Mouse (Mus musculus): ENCODE results near the gene Zfp523. TPM values are rescaled to one million over a fixed set of nuclear protein-coding genes. Genes with fewer than 3 reads are reported as not detected.

Zfp523 gene
- 12.8 and 15.8 TPM in 2 replicates for polyA plus RNA-seq (2011; ENCODE audit: insufficient read length, low read depth, missing spikeins)

GRCm38 (mm10) chr17:28176775-28177539 is at the start of gene Zfp523:
Gene Zfp523 (plus strand): TSS chr17:28177129.
- H3K27ac ChIP-seq (ENCODE audit: insufficient read depth, low read length) = peak within 1 kb of the TSS; percentile 24; the same call in 1 of the 2 replicates
- H3K4me3 ChIP-seq (ENCODE audit: insufficient read depth, low read length) = peak within 1 kb of the TSS; percentile 61
- H3K4me1 ChIP-seq (ENCODE audit: control insufficient read depth, insufficient read depth, low read length) = no peaks in the 10 kb centered on the region
- peak; percentile 58 for TF ChIP-seq POLR2A (IDR thresholded peaks at IDR 0.05; ENCODE audit: low read depth, low read length)
- TF ChIP-seq CTCF (IDR thresholded peaks at IDR 0.05; ENCODE audit: borderline replicate concordance, insufficient read depth, low read length) = no peak

GRCm38 (mm10) chr17:28129796-28130195 is 47.1 kb upstream of the Zfp523 start:
- no peaks in the 10 kb centered on the region for H3K4me1 ChIP-seq (ENCODE audit: control insufficient read depth, insufficient read depth, low read length)
- no peak for TF ChIP-seq POLR2A (IDR thresholded peaks at IDR 0.05; ENCODE audit: low read depth, low read length)
- TF ChIP-seq CTCF (IDR thresholded peaks at IDR 0.05; ENCODE audit: borderline replicate concordance, insufficient read depth, low read length) = no peak
- no peak overlapping the region for H3K4me3 ChIP-seq (ENCODE audit: insufficient read depth, low read length)
- H3K27ac ChIP-seq (ENCODE audit: insufficient read depth, low read length) = no peak overlapping the region

- no peak overlapping the region for H3K27ac ChIP-seq (ENCODE audit: insufficient read depth, low read length)
- H3K4me3 ChIP-seq (ENCODE audit: insufficient read depth, low read length) = no peak overlapping the region
- TF ChIP-seq POLR2A (IDR thresholded peaks at IDR 0.05; ENCODE audit: low read depth, low read length) = no peak
- TF ChIP-seq CTCF (IDR thresholded peaks at IDR 0.05; ENCODE audit: borderline replicate concordance, insufficient read depth, low read length) = no peak
- no peaks in the 10 kb centered on the region for H3K4me1 ChIP-seq (ENCODE audit: control insufficient read depth, insufficient read depth, low read length)
Measured at GRCm38 (mm10) chr17:28130391-28131125, 46.4 kb upstream of the Zfp523 start.

- no peaks in the 10 kb centered on the region for H3K4me1 ChIP-seq (ENCODE audit: control insufficient read depth, insufficient read depth, low read length)
- no peak overlapping the region for H3K27ac ChIP-seq (ENCODE audit: insufficient read depth, low read length)
- TF ChIP-seq CTCF (IDR thresholded peaks at IDR 0.05; ENCODE audit: borderline replicate concordance, insufficient read depth, low read length) (no peak; the same call in 1 of the 2 replicates), POLR2A (IDR thresholded peaks at IDR 0.05; ENCODE audit: low read depth, low read length) (no peak)
- no peak overlapping the region for H3K4me3 ChIP-seq (ENCODE audit: insufficient read depth, low read length)
Measured at GRCm38 (mm10) chr17:28131156-28131555, 45.8 kb upstream of the Zfp523 start.

GRCm38 (mm10) chr17:28133193-28133592 is 43.7 kb upstream of the Zfp523 start:
- no peaks in the 10 kb centered on the region for H3K4me1 ChIP-seq (ENCODE audit: control insufficient read depth, insufficient read depth, low read length)
- no peak overlapping the region for H3K4me3 ChIP-seq (ENCODE audit: insufficient read depth, low read length)
- peak; percentile 73; the same call in 1 of the 2 replicates for TF ChIP-seq CTCF (IDR thresholded peaks at IDR 0.05; ENCODE audit: borderline replicate concordance, insufficient read depth, low read length)
- TF ChIP-seq POLR2A (IDR thresholded peaks at IDR 0.05; ENCODE audit: low read depth, low read length) = no peak
- no peak overlapping the region for H3K27ac ChIP-seq (ENCODE audit: insufficient read depth, low read length)

GRCm38 (mm10) chr17:28135496-28135895 is 41.4 kb upstream of the Zfp523 start:
- TF ChIP-seq POLR2A (IDR thresholded peaks at IDR 0.05; ENCODE audit: low read depth, low read length) (no peak), CTCF (IDR thresholded peaks at IDR 0.05; ENCODE audit: borderline replicate concordance, insufficient read depth, low read length) (no peak)
- H3K4me3 ChIP-seq (ENCODE audit: insufficient read depth, low read length) = no peak overlapping the region
- H3K4me1 ChIP-seq (ENCODE audit: control insufficient read depth, insufficient read depth, low read length) = no peaks in the 10 kb centered on the region
- H3K27ac ChIP-seq (ENCODE audit: insufficient read depth, low read length) = no peak overlapping the region

GRCm38 (mm10) chr17:28136266-28136665 is 40.7 kb upstream of the Zfp523 start:
- Histone ChIP-seq H3K27ac (ENCODE audit: insufficient read depth, low read length) (no peak overlapping the region), H3K4me1 (ENCODE audit: control insufficient read depth, insufficient read depth, low read length) (peaks cover 1% of the 10 kb centered on the region; the same call in 1 of the 2 replicates), H3K4me3 (ENCODE audit: insufficient read depth, low read length) (no peak overlapping the region)
- TF ChIP-seq CTCF (IDR thresholded peaks at IDR 0.05; ENCODE audit: borderline replicate concordance, insufficient read depth, low read length) = no peak
- no peak for TF ChIP-seq POLR2A (IDR thresholded peaks at IDR 0.05; ENCODE audit: low read depth, low read length)

GRCm38 (mm10) chr17:28138013-28138412 is 38.9 kb upstream of the Zfp523 start:
- Histone ChIP-seq H3K4me1 (ENCODE audit: control insufficient read depth, insufficient read depth, low read length) (peaks cover 2% of the 10 kb centered on the region; the same call in 1 of the 2 replicates), H3K27ac (ENCODE audit: insufficient read depth, low read length) (no peak overlapping the region), H3K4me3 (ENCODE audit: insufficient read depth, low read length) (no peak overlapping the region)
- no peak for TF ChIP-seq POLR2A (IDR thresholded peaks at IDR 0.05; ENCODE audit: low read depth, low read length)
- TF ChIP-seq CTCF (IDR thresholded peaks at IDR 0.05; ENCODE audit: borderline replicate concordance, insufficient read depth, low read length) = no peak

- Histone ChIP-seq H3K4me1 (ENCODE audit: control insufficient read depth, insufficient read depth, low read length) (peaks cover 2% of the 10 kb centered on the region; the same call in 1 of the 2 replicates), H3K27ac (ENCODE audit: insufficient read depth, low read length) (no peak overlapping the region), H3K4me3 (ENCODE audit: insufficient read depth, low read length) (no peak overlapping the region)
- TF ChIP-seq CTCF (IDR thresholded peaks at IDR 0.05; ENCODE audit: borderline replicate concordance, insufficient read depth, low read length) = no peak
- no peak for TF ChIP-seq POLR2A (IDR thresholded peaks at IDR 0.05; ENCODE audit: low read depth, low read length)
Measured at GRCm38 (mm10) chr17:28138685-28139084, 38.2 kb upstream of the Zfp523 start.
